Mouse (Mus musculus) stomach, embryonic 16.5 days (tissue): ENCODE measurements around the gene Hip1. TPM values are rescaled to one million over a fixed set of nuclear protein-coding genes. Genes with fewer than 3 reads are reported as not detected.
A peak's percentile ranks its signal among the peaks of the same experiment; 100 is the strongest.

Source experiments
- ATAC-seq: fragments of 200-750 bp; cut with Nextera tagmentation; 2 replicates; pipeline ENCODE4 v1.8.0; 2017; ENCODE audit warnings: moderate number of reproducible peaks, moderate TSS enrichment; ENCODE audit not compliant: insufficient read depth, low FRiP score
- H3K27ac ChIP-seq: fragments of 300-500 bp; sonication (generic); 2 replicates; pipeline ENCODE4 v1.5.1; 2014; ENCODE audit warnings: low read length
- H3K27me3 ChIP-seq: fragments of 300-500 bp; sonication (generic); 2 replicates; pipeline ENCODE4 v1.6.1; 2014; ENCODE audit warnings: low read length, control low read depth, mixed read lengths; ENCODE audit not compliant: control insufficient read depth, insufficient read depth
- H3K36me3 ChIP-seq: fragments of 300-500 bp; sonication (generic); 2 replicates; pipeline ENCODE4 v1.6.1; 2014; ENCODE audit warnings: low read length; ENCODE audit not compliant: control insufficient read depth, insufficient read depth
- H3K4me1 ChIP-seq: fragments of 300-500 bp; sonication (generic); 2 replicates; pipeline ENCODE4 v1.6.1; 2014; ENCODE audit warnings: low read length, control low read depth, mixed read lengths; ENCODE audit not compliant: control insufficient read depth, insufficient read depth
- H3K4me2 ChIP-seq: fragments of 300-500 bp; sonication (generic); 2 replicates; pipeline ENCODE4 v1.6.1; 2014; ENCODE audit warnings: low read depth, low read length, mixed read lengths
- H3K4me3 ChIP-seq: fragments of 300-500 bp; sonication (generic); replicated peaks from 2 replicates; pipeline ENCODE4 v1.5.1; 2014; ENCODE audit warnings: mild to moderate bottlenecking, low read length
- H3K9ac ChIP-seq: fragments of 300-500 bp; sonication (generic); 2 replicates; pipeline ENCODE4 v1.6.1; 2014; ENCODE audit warnings: low read length
- H3K9me3 ChIP-seq: fragments of 300-500 bp; sonication (generic); replicated peaks from 2 replicates; pipeline ENCODE4 v1.6.1; 2016; ENCODE audit warnings: low read length, control low read depth; ENCODE audit not compliant: control insufficient read depth
- WGBS: fragments of 180-500 bp; shearing (Covaris S2); extraction: QIAGEN DNeasy Blood & Tissue Kit; methylation state at CpG from one replicate; pipeline ENCODE4 v1.1.7; 2014; 5-methylcytosine and 5-hydroxymethylcytosine counted together
- microRNA-seq: library from miRNA; unstranded; fragments of <30 nt; microRNA quantifications from one replicate; pipeline ENCODE4, GENCODE M21; 2016
- polyA plus RNA-seq: library from polyadenylated mRNA; unstranded; fragments of >200 nt; fragmentation: Nextera tagmentation; extraction: Ambion mirVana; gene quantifications from 2 replicates; pipeline ENCODE4 v1.2.1, GENCODE M21; 2015

Gene Hip1
- polyA plus RNA-seq, 1 experiment from 2014 or later: 26.5 TPM

- Histone ChIP-seq H3K4me3 (no peak overlapping the region), H3K4me1 (no peaks in the 10 kb centered on the region), H3K9me3 (no peaks in the 10 kb centered on the region), H3K27me3 (no peaks in the 10 kb centered on the region), H3K9ac (no peak overlapping the region), H3K27ac (no peak overlapping the region), H3K36me3 (no peaks in the 10 kb centered on the region), H3K4me2 (no peak overlapping the region)
- 78% methylated on average over 3 of the region's 3 CpGs for WGBS
- ATAC-seq: no peak
These were observed 182.3 kb downstream of the Hip1 start for GRCm38 (mm10) chr5:135362572-135362971.

- Histone ChIP-seq H3K27me3 (no peaks in the 10 kb centered on the region), H3K9ac (no peak overlapping the region), H3K4me1 (no peaks in the 10 kb centered on the region), H3K9me3 (no peaks in the 10 kb centered on the region), H3K4me2 (no peak overlapping the region), H3K4me3 (no peak overlapping the region), H3K27ac (no peak overlapping the region), H3K36me3 (no peaks in the 10 kb centered on the region)
- no peak for ATAC-seq
- WGBS: 88% methylated on average over 2 of the region's 2 CpGs
These were observed 185.1 kb downstream of the Hip1 start for GRCm38 (mm10) chr5:135359772-135360171.

- Histone ChIP-seq H3K4me3 (no peak overlapping the region), H3K4me2 (no peak overlapping the region), H3K9me3 (no peaks in the 10 kb centered on the region), H3K4me1 (no peaks in the 10 kb centered on the region), H3K9ac (no peak overlapping the region), H3K27ac (no peak overlapping the region), H3K27me3 (peaks cover 9% of the 10 kb centered on the region), H3K36me3 (no peaks in the 10 kb centered on the region)
- no peak for ATAC-seq
- 80% methylated on average over 2 of the region's 2 CpGs for WGBS
These were observed 187.4 kb downstream of the Hip1 start for GRCm38 (mm10) chr5:135357556-135357955.

Small RNAs within 50 kb of the gene (microRNA-seq; reads per million reads assigned to microRNA genes)
- 1.7 reads per million, percentile 2 among the genes with 10 or more reads in this experiment for gene Mir7033

Other genes starting within 250 kb of the Hip1 start
- gene Fkbp6, start 195.1 kb downstream of the Hip1 start, polyA plus RNA-seq: 0.30 and 0.35 TPM in 2 replicates
- gene Trim50, start 191.8 kb downstream of the Hip1 start, polyA plus RNA-seq: 1.2 and 1.3 TPM in 2 replicates
- gene Nsun5, start 175.2 kb downstream of the Hip1 start, polyA plus RNA-seq: 31.5 and 34.6 TPM in 2 replicates
- 7.7 and 8.7 TPM in 2 replicates for gene Pom121, start 150.6 kb downstream of the Hip1 start, polyA plus RNA-seq
- gene Ccl26, start 18.4 kb upstream of the Hip1 start, polyA plus RNA-seq: not detected in 2 replicates
- gene Ccl24, start 27.9 kb upstream of the Hip1 start, polyA plus RNA-seq: 5.4 and 8.6 TPM in 2 replicates
- gene Rhbdd2, start 87.5 kb upstream of the Hip1 start, polyA plus RNA-seq: 41.3 and 46.0 TPM in 2 replicates
- 136 and 177 TPM in 2 replicates for gene Por, start 124.9 kb upstream of the Hip1 start, polyA plus RNA-seq
- gene Tmem120a, start 199.3 kb upstream of the Hip1 start, polyA plus RNA-seq: 44.1 and 46.0 TPM in 2 replicates
- gene Styxl1, start 233.3 kb upstream of the Hip1 start, polyA plus RNA-seq: 0.27 TPM in 1 of 2 replicates, not detected in the other
- 547 and 553 TPM in 2 replicates for gene Mdh2, start 233.4 kb upstream of the Hip1 start, polyA plus RNA-seq